Mouse (Mus musculus) heart, adult 10 weeks (tissue): Measurements from ENCODE around the gene Gm5617. TPM values are rescaled to one million over a fixed set of nuclear protein-coding genes. Genes with fewer than 3 reads are reported as not detected.

Source experiments
- polyA plus RNA-seq: library from polyadenylated mRNA; stranded (reverse); fragments of 350-450 nt; fragmentation: Illumina TruSeq; extraction: RNeasy Lipid Tissue Mini Kit (QIAGEN cat#74804); gene quantifications from one replicate; pipeline ENCODE4 v1.2.3, GENCODE M21; 2014; ENCODE audit warnings: low read depth, low replicate concordance

Gm5617 gene
- 29.5 TPM for polyA plus RNA-seq

DNA sequence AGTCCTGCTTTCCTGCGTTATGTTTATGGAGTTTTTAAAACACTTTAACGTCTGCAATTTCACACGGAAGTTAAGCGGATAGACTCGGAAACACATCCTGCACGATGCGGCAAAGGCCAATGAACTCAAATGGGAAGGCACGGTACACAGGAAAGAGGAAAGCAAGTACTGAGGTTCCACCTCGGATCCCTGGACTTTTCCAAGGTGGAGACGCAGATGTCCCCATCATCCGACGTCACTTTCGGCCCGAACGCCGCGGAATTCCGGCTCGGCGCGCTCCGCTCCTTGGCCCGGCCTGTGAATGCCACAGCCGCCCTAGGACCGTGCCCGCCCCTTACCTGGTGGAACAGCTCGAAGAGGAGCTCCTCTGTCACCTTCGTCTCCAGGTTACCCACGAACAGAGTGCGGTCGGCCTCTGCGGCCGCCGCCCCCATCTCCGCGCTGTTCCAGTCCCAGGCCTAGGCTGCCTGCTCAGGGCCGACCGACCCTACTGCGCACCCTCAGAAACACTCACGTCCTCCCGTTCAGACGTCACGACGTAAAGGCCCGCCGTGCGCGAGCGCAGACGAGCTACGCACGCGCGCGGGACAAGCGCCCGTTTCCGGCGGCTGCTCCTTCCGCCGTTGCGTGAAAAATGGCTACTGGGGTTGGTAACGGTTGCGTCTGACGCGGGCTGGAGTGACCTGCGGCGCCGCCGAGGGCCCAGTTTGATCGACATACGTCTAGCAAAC is at the start of gene Gm5617, which contains the start of gene Rbm7:
Gene Gm5617 (plus strand): TSS at position 626 of the 731 bp plus-strand sequence.
Gene Rbm7 (minus strand): TSS at position 483 of the 731 bp plus-strand sequence.

DNA sequence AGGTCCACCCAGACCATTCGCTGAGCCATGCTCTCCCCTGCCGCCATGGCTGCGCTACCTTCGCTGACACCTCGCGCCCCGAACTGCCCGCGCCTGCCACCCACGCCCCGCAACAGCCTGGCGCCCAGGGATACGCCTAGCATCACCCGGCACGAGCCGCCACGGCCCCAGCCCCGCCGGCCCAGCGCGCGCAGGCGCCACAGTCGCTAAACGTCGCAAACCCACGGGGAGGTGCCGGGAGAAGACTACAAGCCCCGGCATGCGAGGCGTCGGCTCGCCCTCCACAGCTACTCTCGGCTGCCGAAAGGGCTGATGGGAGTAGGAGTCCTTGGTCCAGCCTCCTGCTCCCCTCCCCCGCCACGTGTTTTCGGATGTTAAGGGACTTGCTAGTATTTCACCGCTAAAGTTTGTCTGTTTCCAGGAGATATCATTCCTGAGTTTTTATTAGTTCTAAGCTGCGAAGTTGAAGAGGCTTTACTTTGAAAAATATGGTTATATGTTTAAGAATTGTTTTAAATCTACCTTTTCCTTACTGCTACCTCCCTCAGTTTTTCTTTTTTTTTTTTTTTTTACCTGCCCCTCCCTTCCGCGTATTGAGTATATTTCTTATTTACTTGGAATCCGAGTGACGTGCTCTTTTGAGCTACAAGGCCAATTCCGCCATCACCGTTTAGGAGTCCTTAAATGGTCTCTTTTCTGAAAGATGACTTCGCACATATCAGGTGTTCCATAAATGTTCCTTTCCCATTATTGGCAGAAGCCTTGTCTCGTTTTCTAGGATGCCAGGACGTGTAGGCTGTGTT is 14.6 kb upstream of the Gm5617 start, which contains the start of gene Rexo2:
Gene Rexo2 (minus strand): TSS at position 213 of the 803 bp plus-strand sequence.

Other genes starting within 250 kb of the Gm5617 start
- 5.0 TPM for gene Nxpe2, start 142.0 kb upstream of the Gm5617 start, polyA plus RNA-seq
- 79.6 TPM for gene Rexo2, start 14.8 kb upstream of the Gm5617 start, polyA plus RNA-seq
- gene Rbm7, start 143 bp upstream of the Gm5617 start, polyA plus RNA-seq: 26.1 TPM
- 4.8 TPM for gene Nnmt, start 109.7 kb downstream of the Gm5617 start, polyA plus RNA-seq